Comparison of ENCODE assay signal across 11 mouse cellular contexts in the genomic region with DNA sequence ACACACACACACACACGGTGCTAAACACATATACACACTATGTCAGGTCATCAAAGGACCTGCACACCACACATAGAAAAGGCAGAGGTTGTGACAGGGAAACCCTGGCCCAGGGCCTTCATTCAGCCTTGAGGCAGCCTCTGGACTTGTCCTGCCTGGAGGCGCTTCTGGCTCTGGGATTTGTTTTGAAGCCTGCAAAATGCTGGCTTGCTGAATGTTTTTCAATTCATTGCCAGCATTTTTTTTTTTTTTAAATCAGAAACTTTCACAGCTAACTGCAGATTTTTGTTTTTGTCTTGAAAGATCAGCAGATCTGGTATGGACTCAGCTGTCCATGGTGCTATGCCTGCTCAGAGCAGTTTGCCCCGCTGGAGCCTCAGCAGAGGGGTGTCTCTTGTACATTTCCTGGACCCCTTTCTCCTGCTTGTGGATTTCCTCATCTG. TPM values are rescaled to one million over a fixed set of nuclear protein-coding genes. Genes with fewer than 3 reads are reported as not detected.
DNase-seq lines count a peak whose midpoint lies in the region; ATAC-seq lines count a peak whose summit lies in the region.
"Had no signal": no experiment of that assay in that cellular context is flagged by ENCODE, and none has a peak within 500 bp of the region (broad histone marks: within the 10 kb centered on the region; RNA-seq: fewer than 3 reads in every experiment).

No protein-coding gene starts in this region.

- H3K27me3 ChIP-seq in heart, embryonic 10.5 days (ENCODE audit: insufficient read depth, poor library complexity, severe bottlenecking) = peaks cover 20% of the 10 kb centered on the region; the same call in 1 of the 2 replicates
- H3K27me3 ChIP-seq in midbrain, embryonic 16.5 days (ENCODE audit: control insufficient read depth, insufficient read depth, low read depth, low read length) = no peaks in the 10 kb centered on the region
- H3K27me3 ChIP-seq in midbrain, embryonic 11.5 days (ENCODE audit: control insufficient read depth, insufficient read depth, low read length) = no peaks in the 10 kb centered on the region
- H3K27me3 ChIP-seq: midbrain, embryonic 15.5 days had no signal

- no peak overlapping the region for H3K4me2 ChIP-seq in midbrain, embryonic 16.5 days (ENCODE audit: low read length)
- H3K4me2 ChIP-seq in midbrain, embryonic 11.5 days = no peak overlapping the region
- H3K4me2 ChIP-seq: limb, embryonic 12.5 days; midbrain, embryonic 15.5 days had no signal

- no peaks in the 10 kb centered on the region for H3K36me3 ChIP-seq in heart, embryonic 10.5 days
- no peaks in the 10 kb centered on the region for H3K36me3 ChIP-seq in midbrain, embryonic 16.5 days (ENCODE audit: control insufficient read depth, insufficient read depth, low read length)
- no peaks in the 10 kb centered on the region for H3K36me3 ChIP-seq in midbrain, embryonic 11.5 days (ENCODE audit: control insufficient read depth, insufficient read depth, low read length)
- H3K36me3 ChIP-seq: limb, embryonic 12.5 days; midbrain, embryonic 15.5 days had no signal

- H3K4me1 ChIP-seq in heart, embryonic 10.5 days = peaks cover 15% of the 10 kb centered on the region
- no peaks in the 10 kb centered on the region for H3K4me1 ChIP-seq in midbrain, embryonic 16.5 days (ENCODE audit: control insufficient read depth, insufficient read depth, low read length)
- H3K4me1 ChIP-seq in midbrain, embryonic 11.5 days (ENCODE audit: control insufficient read depth, insufficient read depth, low read length) = peaks cover 4% of the 10 kb centered on the region; the same call in 1 of the 2 replicates
- H3K4me1 ChIP-seq: limb, embryonic 12.5 days; midbrain, embryonic 15.5 days had no signal

- no peak overlapping the region for H3K4me3 ChIP-seq in heart, embryonic 10.5 days
- no peak overlapping the region for H3K4me3 ChIP-seq in midbrain, embryonic 16.5 days (ENCODE audit: low read depth, low read length)
- no peak overlapping the region for H3K4me3 ChIP-seq in midbrain, embryonic 11.5 days (ENCODE audit: low read depth, low read length)
- H3K4me3 ChIP-seq: limb, embryonic 12.5 days; midbrain, embryonic 15.5 days had no signal

- H3K9me3 ChIP-seq in heart, embryonic 10.5 days = no peaks in the 10 kb centered on the region
- no peaks in the 10 kb centered on the region for H3K9me3 ChIP-seq in midbrain, embryonic 16.5 days (replicated peaks; ENCODE audit: control insufficient read depth, low read length, poor library complexity, severe bottlenecking)
- H3K9me3 ChIP-seq in midbrain, embryonic 11.5 days (ENCODE audit: control insufficient read depth, low read length) = no peaks in the 10 kb centered on the region
- H3K9me3 ChIP-seq: limb, embryonic 12.5 days; midbrain, embryonic 15.5 days had no signal

- whole genome bisulfite sequencing in heart, embryonic 10.5 days = 77% methylated on average over 3 of the region's 3 CpGs
- 76% methylated on average over 3 of the region's 3 CpGs for WGBS in midbrain, embryonic 16.5 days
- WGBS in midbrain, embryonic 11.5 days = 67% methylated on average over 3 of the region's 3 CpGs

- H3K9ac ChIP-seq in midbrain, embryonic 16.5 days (ENCODE audit: low read depth, low read length) = no peak overlapping the region
- H3K9ac ChIP-seq in midbrain, embryonic 11.5 days (ENCODE audit: low read length) = no peak overlapping the region
- H3K9ac ChIP-seq: limb, embryonic 12.5 days; midbrain, embryonic 15.5 days had no signal

- DNase-seq in heart, adult 11 months = peak; percentile 95
- DNase-seq in heart, embryonic 10.5 days (ENCODE audit: low spot score) = no peak
- DNase-seq in midbrain, embryonic 11.5 days (ENCODE audit: low spot score, missing footprints) = no peak
- DNase-seq in kidney, postnatal 14 days = peak; percentile 61
- peak; percentile 62 for DNase-seq in testis, postnatal 10 days (ENCODE audit: low spot score)
- no peak for DNase-seq in cerebellum, postnatal 36 days
- DNase-seq in right cerebral cortex, adult 2 months (ENCODE audit: low spot score in 2 of 2) = no peak

- ATAC-seq in midbrain, embryonic 16.5 days = no peak
- ATAC-seq in midbrain, embryonic 11.5 days (ENCODE audit: low FRiP score) = no peak
- ATAC-seq: midbrain, embryonic 15.5 days had no signal

- H3K27ac ChIP-seq in heart, embryonic 10.5 days = no peak overlapping the region
- peak overlapping the region; percentile 34; the same call in 1 of the 2 replicates for H3K27ac ChIP-seq in midbrain, embryonic 16.5 days (ENCODE audit: low read length)
- H3K27ac ChIP-seq in midbrain, embryonic 11.5 days (ENCODE audit: low read depth, low read length) = no peak overlapping the region
- H3K27ac ChIP-seq: limb, embryonic 12.5 days; midbrain, embryonic 15.5 days had no signal

RNA-seq across cellular contexts. Expression of a gene that starts 11.4 kb away (rescaled TPM):
- polyA plus RNA-seq in heart, embryonic 10.5 days (2016; fragmentation: Nextera tagmentation; extraction: Ambion mirVana) = 0.39 and 0.44 TPM in 2 replicates
- 5.9 and 6.5 TPM in 2 replicates for polyA plus RNA-seq in midbrain, embryonic 16.5 days (2015; fragmentation: Nextera tagmentation; extraction: Ambion mirVana)
- 2.3 and 2.5 TPM in 2 replicates for polyA plus RNA-seq in midbrain, embryonic 11.5 days (2014; fragmentation: Nextera tagmentation; extraction: Ambion mirVana)

RNA-seq across cellular contexts. Expression of a gene that starts 30.3 kb away (rescaled TPM):
- 0.16 TPM in 1 of 2 replicates, not detected in the other for polyA plus RNA-seq in heart, embryonic 10.5 days (2016; fragmentation: Nextera tagmentation; extraction: Ambion mirVana)
- polyA plus RNA-seq in midbrain, embryonic 16.5 days (2015; fragmentation: Nextera tagmentation; extraction: Ambion mirVana) = not detected in 2 replicates
- polyA plus RNA-seq in midbrain, embryonic 11.5 days (2014; fragmentation: Nextera tagmentation; extraction: Ambion mirVana) = not detected in 2 replicates
- polyA plus RNA-seq: limb, embryonic 12.5 days; midbrain, embryonic 15.5 days; spleen, adult 2 months had no signal

Comparison
In these comparisons a context has a peak if more than half of its experiments do, and no peak if none do; other contexts are left out.
1. DNase-seq: peak in heart, adult 11 months (single experiment), kidney, postnatal 14 days (single experiment) and testis, postnatal 10 days (single experiment); none in heart, embryonic 10.5 days (single experiment), midbrain, embryonic 11.5 days (single experiment), cerebellum, postnatal 36 days (0 of 2) and right cerebral cortex, adult 2 months (0 of 2).